Mouse (Mus musculus) spleen, embryonic (tissue): ENCODE data around the gene Ttc27.

Experiments
- CTCF ChIA-PET: fragments of 350-600 bp; sonication (Branson Sonifier 250); formaldehyde crosslinking; loops from one replicate; lab custom pipeline; 2022; lab: Charles Lee

Gene Ttc27

DNA sequence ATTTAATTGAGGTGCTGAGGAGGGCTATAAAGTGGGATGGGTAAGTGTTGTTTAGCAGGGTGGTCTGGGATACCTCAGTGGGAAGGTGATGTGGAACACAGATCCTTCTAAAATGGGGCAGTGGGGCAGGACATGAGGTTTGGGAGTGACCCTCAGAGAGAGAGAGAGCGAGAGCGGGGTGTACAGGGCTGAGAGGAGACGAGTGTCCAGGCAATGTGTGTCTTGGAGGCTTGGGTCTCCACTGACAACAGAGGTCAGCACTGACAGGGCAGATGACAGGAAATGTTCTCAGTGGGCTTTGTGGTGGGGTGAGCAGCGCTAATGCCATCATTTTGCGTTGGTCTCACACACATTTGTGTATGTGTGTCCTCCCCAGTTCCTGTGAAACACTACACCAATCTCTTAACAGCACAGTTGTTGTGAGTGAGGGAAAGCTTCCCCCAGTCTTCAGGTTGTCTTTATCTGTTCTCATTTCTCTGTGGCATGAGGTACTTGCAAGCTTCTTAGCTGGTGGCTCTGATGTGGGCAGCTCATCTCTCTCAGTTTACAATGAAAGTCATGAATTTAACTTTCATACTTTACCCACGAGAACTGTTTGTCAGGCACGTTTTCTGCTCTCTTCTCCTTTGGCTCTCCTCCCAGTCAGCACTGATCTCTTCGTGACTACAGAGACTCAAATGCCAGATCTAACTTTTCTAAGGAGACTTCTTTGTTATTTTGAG lies 35.5 kb downstream of the Ttc27 start:
- CTCF ChIA-PET, result no interaction called here

- CTCF ChIA-PET, result no interaction called here
These were observed 36.1 kb downstream of the Ttc27 start for GRCm38 (mm10) chr17:74753628-74754104.

GRCm38 (mm10) chr17:74754369-74755118 lies 37.0 kb downstream of the Ttc27 start:
- CTCF ChIA-PET, result interaction anchor here (0.7 kb wide), 1 partner anchor 546 kb away, joined by 4 read pairs; no protein-coding TSS in a partner anchor

- CTCF ChIA-PET, result no interaction called here
These were observed 51.9 kb downstream of the Ttc27 start for GRCm38 (mm10) chr17:74769390-74769811.

GRCm38 (mm10) chr17:74772364-74772763 lies 54.8 kb downstream of the Ttc27 start:
- CTCF ChIA-PET, result no interaction called here

- CTCF ChIA-PET, result no interaction called here
These were observed 56.0 kb downstream of the Ttc27 start for GRCm38 (mm10) chr17:74773556-74773955.

DNA sequence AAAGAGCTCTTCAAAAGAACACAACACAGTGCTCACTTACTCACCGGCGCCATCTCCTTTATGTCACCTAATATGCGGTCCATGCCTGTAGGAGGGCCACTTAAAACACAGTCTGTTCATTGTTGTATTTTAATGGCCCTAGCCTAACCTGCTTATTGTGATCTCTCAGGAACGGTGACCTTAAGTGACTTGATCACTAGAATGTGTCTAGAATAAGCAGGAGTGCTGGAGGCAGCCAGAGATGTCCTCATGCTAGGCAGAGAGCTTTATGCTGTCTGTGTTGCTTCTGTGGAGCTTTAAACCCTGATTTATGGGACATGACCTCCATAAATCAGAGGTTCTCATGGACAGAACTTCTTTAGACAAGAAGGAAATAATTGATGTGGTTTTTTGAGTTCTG lies 62.6 kb downstream of the Ttc27 start:
- CTCF ChIA-PET, result no interaction called here

DNA sequence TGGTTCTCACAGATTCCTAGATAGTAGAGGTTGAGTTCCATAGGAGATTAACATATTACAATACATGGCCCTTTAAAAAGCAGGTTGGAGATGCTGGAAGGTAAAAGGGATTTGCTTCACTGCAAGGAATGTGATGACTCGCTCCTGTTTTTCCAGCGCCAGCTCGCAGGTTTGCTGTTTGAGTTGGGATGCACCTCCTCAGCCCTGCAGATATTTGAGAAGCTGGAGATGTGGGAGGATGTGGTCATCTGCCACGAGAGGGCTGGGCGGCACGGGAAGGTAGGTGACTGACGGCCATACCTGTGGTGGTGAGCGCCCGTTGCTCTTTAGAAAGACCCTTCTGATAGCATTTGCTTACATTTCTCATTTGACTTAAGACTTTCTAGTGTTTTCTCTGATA lies 63.1 kb downstream of the Ttc27 start:
- CTCF ChIA-PET, result no interaction called here

- CTCF ChIA-PET, result no interaction called here
These were observed 64.4 kb downstream of the Ttc27 start for GRCm38 (mm10) chr17:74781911-74782310.

- CTCF ChIA-PET, result no interaction called here
These were observed 68.1 kb downstream of the Ttc27 start for GRCm38 (mm10) chr17:74785586-74785985.

DNA sequence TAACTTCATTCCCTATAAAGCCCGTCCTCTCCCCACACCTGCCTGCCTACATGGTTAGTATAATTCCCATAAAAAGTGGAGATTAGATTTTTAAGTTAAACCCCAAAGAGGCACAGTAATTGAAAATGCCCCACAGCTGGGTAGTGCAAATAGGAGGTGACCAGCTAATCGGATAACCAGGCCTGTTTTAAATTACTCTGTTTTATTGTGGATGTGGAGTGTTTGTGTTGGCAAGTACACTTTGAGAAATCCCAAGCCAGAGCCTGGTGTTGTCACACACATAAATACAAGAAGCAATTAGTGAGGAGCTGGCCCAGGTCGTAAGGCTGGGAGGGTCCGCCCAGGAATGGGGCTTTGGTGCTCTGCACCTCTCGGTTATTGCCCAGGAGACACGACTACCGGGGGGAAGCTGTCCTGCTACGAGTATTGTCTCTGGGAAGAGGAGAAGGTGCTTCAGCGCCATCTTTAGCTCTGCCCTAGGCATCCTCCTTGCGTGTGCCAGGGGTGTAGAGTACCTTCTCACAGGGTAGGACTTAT lies 68.7 kb downstream of the Ttc27 start:
- CTCF ChIA-PET, result interaction anchor here (0.5 kb wide), 1 partner anchor 1742 kb away, joined by 3 read pairs; no protein-coding TSS in a partner anchor

DNA sequence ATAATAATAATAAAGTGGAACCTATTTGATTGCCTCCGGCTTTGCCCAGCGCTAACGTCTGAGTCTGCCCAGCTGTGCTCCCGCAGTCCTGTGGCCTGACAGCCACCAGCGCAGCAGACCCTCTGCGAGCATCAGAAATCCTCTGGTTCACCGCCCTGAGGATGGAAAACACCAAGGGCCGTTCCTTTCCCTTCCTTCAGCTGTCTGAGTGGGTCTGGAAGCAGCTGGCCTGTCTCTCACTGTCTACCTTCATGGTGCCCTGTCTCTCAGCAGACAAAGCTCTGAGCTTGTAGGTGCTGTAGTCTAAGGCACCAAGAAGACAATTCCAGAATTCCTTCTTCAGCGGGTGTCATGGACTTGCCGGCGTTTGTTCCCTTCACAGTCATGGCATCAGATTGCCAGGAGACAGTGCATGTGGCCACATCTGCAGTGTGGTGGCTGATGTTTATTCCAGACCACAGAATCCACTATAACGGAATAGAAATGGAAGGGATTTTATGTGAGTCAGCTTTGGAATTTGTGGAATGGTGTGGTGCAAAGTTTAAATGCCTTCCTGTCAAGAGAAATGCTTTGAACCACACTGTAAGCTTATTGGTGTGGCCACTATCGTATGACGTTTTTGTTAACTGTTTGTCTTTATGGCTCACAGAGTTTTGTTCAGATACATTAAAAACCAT lies 78.6 kb downstream of the Ttc27 start:
- CTCF ChIA-PET, result no interaction called here

- CTCF ChIA-PET, result no interaction called here
These were observed 82.3 kb downstream of the Ttc27 start for GRCm38 (mm10) chr17:74799865-74800264.

DNA sequence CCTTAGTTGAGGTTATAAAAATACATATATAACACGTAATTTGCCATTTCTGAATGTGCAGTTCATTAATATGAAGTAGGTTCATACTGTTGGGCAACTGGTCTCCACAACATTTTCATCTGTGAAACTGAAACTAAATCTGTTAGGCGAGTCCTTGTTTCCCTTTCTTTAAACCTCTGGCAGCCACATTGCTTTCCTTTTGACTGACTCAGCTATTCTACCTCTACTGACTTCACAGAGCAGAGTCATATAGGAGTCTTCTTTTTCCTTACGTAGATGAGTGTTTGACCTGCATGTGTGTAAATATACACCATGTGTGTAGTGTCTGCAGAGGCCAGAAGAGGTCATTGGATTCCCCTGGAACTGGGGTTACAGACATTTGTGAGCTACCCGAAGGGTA lies 85.2 kb downstream of the Ttc27 start:
- CTCF ChIA-PET, result no interaction called here

DNA sequence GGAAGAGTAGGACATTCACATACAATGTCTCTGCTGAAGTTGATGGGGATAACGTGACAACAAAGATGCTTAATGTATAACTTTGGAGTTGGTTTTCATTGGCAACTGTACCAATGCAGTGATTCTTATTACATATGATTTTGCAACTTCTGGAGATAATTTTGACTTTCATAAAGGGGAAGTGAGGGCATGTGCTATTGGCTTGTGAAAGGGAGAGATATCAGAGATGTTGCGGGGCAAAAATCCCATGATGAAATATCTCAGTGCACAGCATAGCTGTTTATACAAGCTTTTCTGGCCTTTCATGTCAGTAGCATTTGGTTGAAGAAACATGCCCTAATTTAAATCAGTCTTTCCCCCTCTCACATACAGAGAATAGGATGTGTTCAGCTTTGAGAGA lies 86.3 kb downstream of the Ttc27 start:
- CTCF ChIA-PET, result no interaction called here

- CTCF ChIA-PET, result no interaction called here
These were observed 86.9 kb downstream of the Ttc27 start for GRCm38 (mm10) chr17:74804321-74804930.

DNA sequence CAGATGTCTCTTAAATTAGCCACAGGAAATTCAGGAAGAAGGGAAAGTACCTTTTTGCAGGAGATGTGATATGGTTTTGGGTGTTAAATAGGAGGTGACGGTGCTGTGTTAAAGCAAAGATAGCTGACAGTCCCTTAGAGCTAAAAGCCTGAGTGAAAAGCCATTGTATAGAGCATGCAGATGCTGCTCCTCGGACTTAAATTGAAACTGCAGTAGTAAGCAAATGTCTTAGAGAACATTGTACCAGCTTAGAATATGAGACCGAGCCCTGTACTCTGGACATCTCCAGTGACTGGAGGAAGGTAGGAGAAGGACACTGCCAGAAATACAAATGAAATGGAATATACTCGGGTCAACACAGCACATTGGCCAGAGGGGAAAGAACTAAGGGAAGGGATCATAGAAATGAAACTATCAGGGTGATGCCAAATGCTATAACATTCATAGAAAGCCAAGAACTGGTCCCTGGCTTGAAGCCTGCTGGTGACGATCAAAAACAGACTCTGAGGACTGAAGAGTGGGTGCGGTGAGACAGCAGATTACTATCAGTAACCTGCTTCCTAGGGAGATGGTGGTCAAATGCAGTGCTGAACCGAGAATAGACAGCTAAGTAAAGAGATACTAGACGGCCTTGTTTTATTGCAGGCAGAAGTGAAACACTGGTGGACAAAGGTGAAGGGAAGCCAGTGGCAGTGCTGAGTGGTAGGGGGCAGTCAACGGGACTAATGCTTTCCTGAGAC lies 90.1 kb downstream of the Ttc27 start:
- CTCF ChIA-PET, result no interaction called here

DNA sequence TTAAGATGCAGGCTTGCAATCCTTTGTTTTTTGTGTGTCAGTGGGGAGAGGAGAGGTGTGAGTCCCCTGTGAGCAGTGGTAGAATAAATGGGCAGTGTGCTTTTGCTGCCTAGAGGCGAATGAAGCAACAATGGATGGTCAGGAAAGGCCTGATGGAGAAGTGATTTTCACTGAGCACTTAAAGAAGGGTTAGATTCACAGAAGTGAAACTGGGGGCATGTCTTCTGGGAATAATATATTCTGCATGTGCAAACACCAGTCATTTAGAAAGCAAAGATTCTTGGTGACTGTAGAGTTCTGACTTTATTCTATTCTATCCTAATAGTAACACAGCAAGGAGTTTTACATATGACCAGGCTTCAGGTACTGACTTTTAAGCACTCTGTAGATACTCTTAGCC lies 90.8 kb downstream of the Ttc27 start:
- CTCF ChIA-PET, result no interaction called here

GRCm38 (mm10) chr17:74808901-74809300 lies 91.4 kb downstream of the Ttc27 start:
- CTCF ChIA-PET, result interaction anchor here (0.6 kb wide), 1 partner anchor 41 kb away, joined by 3 read pairs; no protein-coding TSS in a partner anchor

DNA sequence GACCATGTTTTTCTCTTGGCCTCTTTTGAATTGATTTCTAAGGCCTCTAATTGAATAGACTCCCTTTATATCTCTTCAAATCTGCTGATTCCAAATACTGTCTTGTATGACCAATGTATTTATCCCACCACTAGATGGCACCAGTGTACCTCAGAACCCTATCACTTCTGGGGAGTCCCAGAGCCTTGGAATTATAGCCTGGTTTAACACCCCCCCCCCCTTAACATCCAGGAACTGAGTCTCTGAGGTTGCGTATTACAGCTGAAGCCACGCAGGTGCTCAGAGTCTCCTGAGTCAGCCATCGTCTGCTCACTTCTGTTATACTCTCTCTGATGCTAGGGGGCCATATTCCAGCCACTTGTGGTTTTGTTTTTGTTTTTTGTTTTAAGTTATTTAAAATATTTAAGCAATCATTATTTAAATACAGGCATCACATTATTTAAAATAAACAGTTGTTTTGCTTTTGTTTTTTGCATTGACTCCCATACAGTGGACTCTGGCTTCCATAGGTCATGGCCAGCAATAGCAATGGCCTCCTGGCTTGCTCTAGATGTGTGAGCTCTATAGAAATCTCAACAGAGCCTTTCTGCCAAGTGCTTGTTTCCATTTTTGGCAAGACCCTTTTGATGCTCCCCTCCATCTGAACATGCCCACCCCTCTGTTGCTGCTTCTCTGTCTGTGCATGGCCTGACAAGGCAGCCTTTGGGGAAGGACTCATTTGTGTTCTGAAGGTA lies 93.5 kb downstream of the Ttc27 start:
- CTCF ChIA-PET, result interaction anchor here (0.5 kb wide), 1 partner anchor 16 kb away, joined by 3 read pairs; no protein-coding TSS in a partner anchor
